Mouse (Mus musculus) MEL (cell line): ENCODE results near the gene Tdrd7. TPM values are rescaled to one million over a fixed set of nuclear protein-coding genes. Genes with fewer than 3 reads are reported as not detected.

Source experiments
- CHD1 ChIP-seq: IDR thresholded peaks from 2 replicates; pipeline ENCODE4 v1.6.1; 2012; ENCODE audit warnings: low read depth, mild to moderate bottlenecking, inconsistent platforms, low read length, improper control_type of control experiment
- NELFE ChIP-seq: IDR thresholded peaks from 2 replicates; pipeline ENCODE4 v1.6.1; 2011; ENCODE audit warnings: low read depth, low read length, improper control_type of control experiment
- ZKSCAN1 ChIP-seq: IDR thresholded peaks from 2 replicates; pipeline ENCODE4 v1.6.1; 2012; ENCODE audit warnings: low read depth, mild to moderate bottlenecking, inconsistent platforms, low read length, improper control_type of control experiment, moderate library complexity
- polyA plus RNA-seq, 2 experiments: library from polyadenylated mRNA; stranded (reverse) in 1 of 2; unstranded in 1 of 2; fragments of >175 nt in 1 of 2; fragments of >200 nt in 1 of 2; gene quantifications; 2 replicates each; pipeline versions ENCODE4 v1.2.1 to v1.2.4; 2012; ENCODE audit warnings: low replicate concordance in 2 of 2, low read depth in 1 of 2; ENCODE audit not compliant: insufficient read length in 2 of 2, insufficient read depth in 1 of 2, missing spikeins in 1 of 2
- total RNA-seq: library from RNA; depleted of rRNA; stranded (reverse); fragments of 300-350 nt; gene quantifications from 2 replicates; pipeline ENCODE4 v1.2.3, GENCODE M21; 2012; rRNA removed

Tdrd7 gene
- total and polyA plus RNA-seq, 3 experiments: 7.7 to 11.9 TPM; not detected in 1

GRCm38 (mm10) chr4:46082555-46082954, 117.4 kb downstream of the Tdrd7 start (continued):
- no peak for TF ChIP-seq ZKSCAN1
- TF ChIP-seq NELFE: no peak
- TF ChIP-seq CHD1: no peak

Other genes starting within 250 kb of the Tdrd7 start
- 1.9 and 2.0 TPM in 2 replicates for gene Aldh1b1, start 166.3 kb upstream of the Tdrd7 start, total RNA-seq
- gene Aldh1b1, start 166.3 kb upstream of the Tdrd7 start, polyA plus RNA-seq: 1 to 10 TPM in 1 of 2 experiments, not detected in 1; 2.1 TPM
- not detected in 2 replicates for gene Igfbpl1, start 138.4 kb upstream of the Tdrd7 start, total RNA-seq
- not detected for gene Igfbpl1, start 138.4 kb upstream of the Tdrd7 start, polyA plus RNA-seq
- gene Stra6l, start 116.7 kb upstream of the Tdrd7 start, total RNA-seq: not detected in 2 replicates
- not detected for gene Stra6l, start 116.7 kb upstream of the Tdrd7 start, polyA plus RNA-seq
- gene Ccdc180, start 75.0 kb upstream of the Tdrd7 start, total RNA-seq: 0.07 and 0.08 TPM in 2 replicates
- under 1 TPM in 1 of 2 experiments, not detected in 1; 0.31 TPM for gene Ccdc180, start 75.0 kb upstream of the Tdrd7 start, polyA plus RNA-seq
- gene Tmod1, start 73.6 kb downstream of the Tdrd7 start, total RNA-seq: 2.2 and 2.3 TPM in 2 replicates
- gene Tmod1, start 73.6 kb downstream of the Tdrd7 start, polyA plus RNA-seq: 1 to 10 TPM in 1 of 2 experiments, not detected in 1; 8.1 TPM
- 86.6 and 95.9 TPM in 2 replicates for gene Ncbp1, start 173.3 kb downstream of the Tdrd7 start, total RNA-seq
- gene Ncbp1, start 173.3 kb downstream of the Tdrd7 start, polyA plus RNA-seq: 100 to 1,000 TPM in 1 of 2 experiments, not detected in 1; 106 TPM
- gene Tstd2, start 173.4 kb downstream of the Tdrd7 start, total RNA-seq: 26.0 and 30.1 TPM in 2 replicates
- gene Tstd2, start 173.4 kb downstream of the Tdrd7 start, polyA plus RNA-seq: 10 to 100 TPM in 1 of 2 experiments, not detected in 1; 27.8 TPM
- 11.4 and 12.7 TPM in 2 replicates for gene Xpa, start 231.0 kb downstream of the Tdrd7 start, total RNA-seq
- 10 to 100 TPM in 1 of 2 experiments, not detected in 1; 24.0 TPM for gene Xpa, start 231.0 kb downstream of the Tdrd7 start, polyA plus RNA-seq